Mouse (Mus musculus) embryo, embryonic 9.5 days (tissue): ENCODE results near the gene Tm4sf19.
"Not testable (repeated sequence)": the region's sequence is repeated elsewhere in the genome, so short reads cannot be mapped to it uniquely, and the experiment has no call there.

ENCODE experiments used
- DNase-seq: peaks from one replicate; pipeline ENCODE4 v3.0.0-alpha.2; 2017; ENCODE audit errors: extremely low spot score

The Tm4sf19 gene

DNA sequence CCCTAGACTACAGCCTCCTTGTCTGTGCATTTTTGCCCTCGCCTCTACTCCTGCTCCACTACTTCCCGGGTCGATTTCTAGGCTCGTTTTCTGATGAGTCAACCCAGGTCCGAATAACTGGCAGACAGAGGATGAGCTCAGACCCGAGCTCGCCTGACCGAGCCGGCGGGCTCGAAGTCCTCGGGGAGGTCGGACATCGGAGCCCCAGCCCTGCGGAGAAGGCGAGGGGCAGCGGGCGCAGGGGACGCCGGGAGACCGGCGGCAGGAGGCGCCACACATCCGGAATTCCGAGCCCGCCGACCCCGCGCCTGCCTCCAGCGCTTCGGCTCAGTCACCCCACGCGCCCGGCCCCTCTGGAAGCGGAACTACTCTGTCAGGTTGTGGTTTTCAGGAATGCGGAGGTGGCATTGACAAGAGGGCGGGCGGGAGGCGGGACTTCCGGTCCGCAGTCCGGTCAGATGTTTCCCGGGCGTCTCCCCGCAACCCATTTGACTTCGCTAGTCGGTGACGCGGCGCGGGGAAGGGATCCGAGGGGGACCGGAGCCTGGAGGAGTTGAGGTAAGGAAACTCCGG is 30.3 kb downstream of the Tm4sf19 start, which contains the start of gene Pcyt1a:
TSS of gene Pcyt1a (plus strand) at position 448 of the 573 bp plus-strand sequence.
- DNase-seq: peak; percentile 94

DNA sequence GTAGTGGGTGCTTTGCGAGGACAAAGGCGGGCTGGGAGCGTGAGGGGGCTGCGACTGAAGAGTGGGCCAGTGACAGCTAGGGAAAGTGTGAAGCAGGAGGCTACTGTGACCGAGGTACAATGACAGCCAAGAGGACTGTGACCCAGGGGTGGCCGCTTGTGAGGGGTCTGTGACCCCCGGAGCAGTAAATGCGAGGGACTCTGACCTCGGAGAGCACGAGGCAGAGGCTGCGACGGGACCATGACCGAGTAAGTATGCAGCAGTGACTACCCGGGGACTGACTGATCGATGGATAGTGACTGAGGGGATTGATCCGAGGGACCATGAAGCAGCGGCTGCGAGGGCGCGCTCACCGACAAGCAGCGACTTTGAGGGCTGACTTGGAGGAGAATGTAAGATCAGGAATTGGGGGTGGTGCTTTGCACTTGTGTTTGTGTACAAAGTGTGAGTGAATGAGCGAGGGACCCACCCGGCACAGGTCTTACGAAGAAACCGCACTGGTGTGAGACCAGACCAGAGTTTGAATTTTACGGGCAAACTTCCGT is 30.8 kb downstream of the Tm4sf19 start:
- no peak for DNase-seq

DNA sequence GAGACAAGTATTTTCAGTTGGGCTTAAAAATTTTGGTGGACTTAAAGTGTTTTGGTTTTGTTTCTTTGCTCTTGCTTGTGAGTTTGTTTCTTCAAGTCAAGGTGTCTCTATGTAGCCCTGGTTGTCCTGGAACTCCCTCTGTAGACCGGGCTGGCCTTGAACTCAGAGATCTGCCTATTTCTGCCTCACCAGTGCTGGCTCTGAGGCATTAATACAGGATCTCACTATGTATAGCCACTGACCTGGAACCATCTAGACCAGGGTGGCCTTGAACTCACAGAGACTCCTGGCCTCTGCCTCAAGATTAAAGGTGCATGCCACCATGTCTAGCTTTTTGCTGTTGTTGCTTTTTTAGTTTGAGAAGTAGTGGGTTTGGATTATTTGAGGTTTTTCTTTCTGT is 31.6 kb downstream of the Tm4sf19 start:
- DNase-seq: no peak

DNA sequence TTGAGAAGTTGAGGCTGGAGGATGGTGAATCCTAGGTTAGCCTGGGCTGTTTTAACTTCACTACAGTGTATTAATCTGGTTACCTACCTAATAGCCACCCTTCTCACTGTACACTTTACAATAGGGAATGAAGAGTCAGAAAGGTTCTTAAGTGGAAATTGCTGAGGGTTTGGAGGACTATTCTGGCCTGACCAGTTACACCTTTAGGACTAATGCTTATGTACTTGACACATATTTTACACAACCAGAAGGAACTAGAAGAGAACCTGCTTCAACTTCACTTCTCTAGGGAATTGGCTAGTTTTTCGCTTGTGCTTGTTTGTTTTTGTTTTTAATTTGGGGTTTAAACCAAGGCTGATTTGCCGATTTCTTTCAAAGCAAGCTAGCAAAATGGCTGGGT is 32.8 kb downstream of the Tm4sf19 start:
- no peak for DNase-seq

DNA sequence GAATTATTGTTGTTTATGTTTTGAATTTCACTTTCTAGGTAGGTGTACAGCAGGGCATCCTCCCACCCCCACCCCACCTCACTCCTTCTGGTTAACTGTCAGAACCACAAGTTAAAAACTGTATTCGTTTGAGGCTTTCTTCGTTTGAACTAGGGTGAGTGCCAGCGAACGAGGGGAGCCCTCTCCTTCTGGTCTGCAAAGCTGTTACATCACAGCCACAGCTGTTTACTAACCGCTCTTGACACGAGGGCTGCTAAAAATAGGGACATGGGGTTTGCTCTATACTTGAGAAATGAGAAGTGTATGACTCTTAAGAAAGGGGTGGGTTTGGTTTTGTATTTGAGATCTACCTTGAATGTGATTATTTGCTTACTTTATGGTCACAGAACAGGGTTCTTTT is 33.8 kb downstream of the Tm4sf19 start:
- no peak for DNase-seq

DNA sequence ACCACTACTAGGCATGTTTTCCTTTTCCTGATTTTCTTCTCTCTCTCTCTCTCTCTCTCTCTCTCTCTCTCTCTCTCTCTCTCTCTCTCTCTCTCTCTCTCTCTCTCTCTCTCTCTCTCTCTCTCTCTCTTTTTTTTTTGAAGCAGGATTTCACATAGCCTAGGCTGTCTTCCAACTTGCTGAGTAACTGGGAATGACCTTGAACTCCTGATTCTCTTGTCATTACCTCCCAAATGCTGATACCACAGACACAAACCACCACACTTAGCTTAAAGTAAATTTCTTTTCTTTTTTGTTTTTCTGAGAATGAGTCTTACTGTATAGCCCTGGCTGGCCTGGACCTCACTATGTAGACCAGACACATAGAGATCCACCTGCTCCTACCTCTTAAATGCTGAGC is 34.4 kb downstream of the Tm4sf19 start:
- no peak for DNase-seq

DNA sequence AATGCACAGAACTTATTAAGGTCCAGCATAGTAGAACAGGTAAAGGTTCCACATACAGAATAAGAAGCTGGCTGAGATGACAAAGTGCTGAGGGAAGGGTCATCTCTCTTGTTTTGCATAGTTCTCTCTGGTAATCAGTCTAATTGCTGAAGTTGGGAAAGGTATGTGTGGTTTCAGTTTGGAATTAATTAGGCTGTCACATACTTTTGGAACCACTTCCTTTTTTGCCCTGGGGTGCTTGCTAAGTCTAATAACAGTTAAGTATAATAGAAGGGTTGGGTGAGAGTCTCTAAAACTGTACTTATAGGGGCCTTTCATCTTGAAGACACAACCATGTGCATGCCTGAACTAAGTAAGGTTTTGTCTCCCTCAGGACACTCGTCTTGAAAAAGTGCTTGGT is 36.4 kb downstream of the Tm4sf19 start:
- no peak for DNase-seq

DNA sequence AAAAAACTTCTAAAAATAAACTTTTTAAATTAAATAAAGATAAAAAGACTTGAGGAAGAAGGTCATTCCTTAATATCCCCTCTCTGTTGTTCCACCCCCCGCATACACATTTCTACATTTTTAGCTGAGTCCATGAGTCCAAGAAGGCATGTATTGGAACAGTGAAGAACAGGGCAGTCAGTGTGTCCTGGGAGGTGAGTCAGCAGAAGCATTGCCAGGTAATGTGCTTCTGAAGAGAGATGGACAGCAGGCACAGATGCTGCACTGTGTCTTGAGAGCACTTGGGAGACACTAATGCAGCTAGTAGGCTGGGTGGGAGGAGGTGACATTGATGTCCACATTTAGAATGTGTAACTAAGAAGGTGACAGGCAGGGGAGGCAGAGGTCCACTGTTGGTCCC is 37.0 kb downstream of the Tm4sf19 start:
- DNase-seq: no peak

DNA sequence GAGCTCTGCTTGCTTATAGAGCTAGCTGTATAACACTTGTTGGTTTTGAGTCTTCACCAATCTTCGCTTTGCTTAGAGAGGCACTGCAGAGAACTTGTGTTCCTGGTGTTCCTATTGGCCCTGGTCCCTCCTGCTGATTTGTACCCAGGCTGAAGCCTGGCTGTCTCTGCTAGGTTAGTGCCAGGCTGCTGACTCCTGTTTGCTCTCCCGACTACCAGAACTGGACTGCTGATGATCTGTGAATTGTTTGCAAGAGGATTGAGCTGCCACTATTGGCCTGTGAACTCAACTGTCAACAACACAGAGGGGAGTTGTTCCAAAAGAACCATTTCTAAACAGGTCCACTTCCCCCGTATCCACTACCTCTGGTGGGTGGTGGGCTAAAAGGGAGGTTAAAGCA is 41.1 kb downstream of the Tm4sf19 start:
- DNase-seq: no peak

DNA sequence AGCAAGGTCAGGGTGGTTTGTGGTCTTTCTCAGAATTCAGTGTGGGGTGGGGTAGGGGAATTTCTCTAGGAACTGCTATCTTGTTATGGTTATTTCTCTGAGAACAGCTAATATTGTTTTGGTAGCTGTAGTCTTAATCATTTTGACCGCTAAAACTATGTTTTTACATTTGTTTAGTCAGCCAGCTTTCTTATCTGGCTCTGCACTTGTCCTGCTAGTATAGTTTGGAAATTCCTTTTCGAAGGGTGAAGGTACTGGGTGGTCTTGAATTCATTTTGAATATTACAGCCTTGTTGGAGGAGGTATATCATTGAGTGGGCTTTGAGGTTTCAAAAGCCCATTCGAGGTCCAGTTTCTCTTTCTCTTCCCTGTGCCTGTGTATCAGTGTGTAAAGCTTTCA is 44.3 kb downstream of the Tm4sf19 start:
- not testable (repeated sequence) for DNase-seq

DNA sequence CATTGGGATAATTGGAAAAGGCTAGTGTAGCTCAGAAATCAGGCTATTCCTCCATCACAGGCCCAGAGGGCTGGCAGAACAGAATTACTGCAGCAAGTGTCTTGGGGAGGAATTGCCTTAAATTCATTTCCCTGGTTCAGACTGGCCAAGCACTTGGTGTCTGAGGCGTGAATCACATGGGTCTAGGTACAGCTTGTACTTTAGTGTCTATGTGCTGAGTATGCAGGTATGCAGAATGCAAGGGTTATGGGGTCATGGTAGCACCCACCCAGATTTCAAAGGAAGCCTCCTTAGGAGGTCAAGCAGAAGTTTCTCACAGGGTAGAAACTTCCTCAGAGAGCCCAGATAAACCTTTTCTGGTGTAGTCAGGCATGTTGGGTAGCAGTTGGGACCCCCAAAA is 45.3 kb downstream of the Tm4sf19 start:
- no peak for DNase-seq

DNA sequence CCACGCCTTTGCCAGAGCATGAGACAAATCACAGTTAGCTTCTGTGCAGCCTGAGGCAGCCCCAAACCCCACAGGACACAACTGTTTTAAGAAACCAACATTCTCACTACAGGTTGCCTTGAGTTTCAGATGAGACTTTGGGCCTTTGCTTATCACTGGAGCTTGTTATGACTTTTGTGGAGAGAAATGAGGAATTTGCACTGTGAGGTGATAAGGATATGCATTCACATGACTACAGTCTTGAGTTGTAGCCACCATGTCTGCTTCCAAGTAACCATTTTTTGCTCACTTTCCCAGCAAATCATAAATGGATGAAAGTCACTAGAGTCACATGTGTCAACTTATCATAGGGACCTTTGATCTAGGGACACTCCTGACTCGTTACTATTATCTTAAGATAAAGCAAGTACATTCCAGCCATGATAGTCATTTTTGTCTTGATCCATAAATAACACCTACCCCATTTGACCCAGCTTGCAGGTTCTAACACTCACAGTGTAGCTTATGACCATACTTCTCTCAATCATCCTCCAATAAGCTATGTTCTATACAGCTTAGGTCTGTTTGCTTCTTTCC is 46.3 kb downstream of the Tm4sf19 start:
- no peak for DNase-seq

DNA sequence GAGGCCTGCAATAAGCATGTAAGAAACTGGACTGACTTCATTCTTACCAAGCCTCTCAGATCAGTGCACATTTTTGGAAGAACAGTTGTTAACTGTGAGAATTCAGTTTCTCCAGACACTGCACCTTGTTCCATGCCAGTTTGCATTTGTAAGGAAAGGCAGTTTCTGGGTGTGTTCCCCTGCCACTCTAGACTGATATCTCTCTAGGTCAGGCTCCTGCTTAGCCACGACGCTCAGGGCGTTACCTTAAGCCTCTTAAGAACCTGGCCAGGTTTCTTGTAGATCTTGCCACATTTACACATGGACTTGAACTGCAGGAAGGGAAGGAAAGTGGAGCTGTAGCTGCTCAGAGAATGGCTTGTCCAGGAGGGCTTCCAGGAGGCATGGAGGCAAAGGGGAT is 49.4 kb downstream of the Tm4sf19 start:
- no peak for DNase-seq

DNA sequence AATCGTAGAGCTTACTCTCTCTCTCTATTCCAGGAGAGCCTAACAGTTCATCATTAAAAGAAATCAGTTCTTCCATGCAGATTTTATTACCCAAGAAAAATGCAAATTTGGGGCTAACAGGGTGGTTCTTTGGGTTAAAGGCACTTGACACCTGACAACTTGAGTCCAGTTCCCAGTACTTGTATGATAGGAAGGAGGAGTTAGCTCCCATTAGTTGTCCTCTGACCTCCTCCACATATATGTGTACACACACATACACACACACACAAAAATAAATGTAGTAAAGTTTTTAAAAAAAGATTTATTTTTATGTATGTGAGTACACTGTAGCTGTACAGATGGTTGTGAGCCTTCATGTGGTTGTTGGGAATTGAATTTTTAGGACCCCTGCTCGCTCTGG is 49.8 kb downstream of the Tm4sf19 start:
- no peak for DNase-seq

DNA sequence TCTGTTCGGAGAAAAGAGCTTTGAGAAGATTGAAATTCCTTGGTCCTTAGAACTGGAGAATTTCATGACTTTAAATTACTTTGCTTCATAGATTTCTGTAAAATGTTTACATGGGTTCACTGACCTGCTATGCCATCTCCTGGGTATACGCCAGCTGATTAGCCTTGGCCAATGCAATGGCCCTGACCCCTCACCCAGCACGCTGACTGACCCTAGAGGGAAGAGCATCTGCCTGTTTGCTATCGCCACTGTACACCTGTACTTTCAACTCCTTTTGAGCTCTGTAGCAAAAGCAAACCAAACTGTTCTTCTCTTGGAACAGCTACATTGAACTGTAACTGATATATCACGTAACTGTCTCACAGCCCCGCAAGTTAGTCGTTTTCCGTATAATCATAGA is 52.8 kb downstream of the Tm4sf19 start:
- no peak for DNase-seq

DNA sequence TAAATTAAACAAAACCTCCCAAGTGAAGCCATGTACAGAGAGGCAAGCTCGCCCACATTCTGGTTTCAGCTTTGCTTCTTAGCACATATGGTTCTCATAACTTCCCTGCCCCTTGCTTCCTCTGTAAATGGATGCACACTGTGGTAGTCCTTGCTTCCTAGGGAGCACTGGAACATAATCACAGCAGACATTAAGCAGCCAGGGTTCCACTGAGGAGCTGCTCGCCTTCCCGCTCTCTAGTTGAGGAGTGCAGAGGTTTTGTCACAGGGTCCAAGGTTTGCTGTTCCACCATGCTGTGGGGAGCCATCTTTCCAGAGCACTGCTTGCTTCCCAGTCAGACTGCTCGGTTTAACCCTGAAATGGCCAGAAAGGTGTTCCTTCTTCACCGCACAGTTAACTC is 54.3 kb downstream of the Tm4sf19 start:
- no peak for DNase-seq

DNA sequence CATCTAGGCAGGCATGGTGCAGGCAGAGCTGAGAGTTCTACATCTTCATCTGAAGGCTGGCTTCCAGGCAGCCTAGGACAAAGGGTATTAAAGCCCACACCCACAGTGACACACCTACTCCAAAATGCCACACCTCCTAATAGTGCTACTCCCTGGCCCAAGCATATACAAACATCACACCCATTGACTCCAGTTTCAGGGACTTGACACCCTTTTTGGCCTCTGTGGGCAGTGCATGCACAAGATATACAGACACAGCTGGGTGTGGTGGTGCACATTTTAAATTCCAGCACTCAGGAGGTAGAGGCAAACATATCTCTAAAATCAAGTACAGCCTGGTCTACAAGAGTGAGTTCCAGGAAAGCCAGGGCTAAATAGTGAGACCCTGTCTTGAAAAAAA is 55.8 kb downstream of the Tm4sf19 start:
- DNase-seq: no peak

DNA sequence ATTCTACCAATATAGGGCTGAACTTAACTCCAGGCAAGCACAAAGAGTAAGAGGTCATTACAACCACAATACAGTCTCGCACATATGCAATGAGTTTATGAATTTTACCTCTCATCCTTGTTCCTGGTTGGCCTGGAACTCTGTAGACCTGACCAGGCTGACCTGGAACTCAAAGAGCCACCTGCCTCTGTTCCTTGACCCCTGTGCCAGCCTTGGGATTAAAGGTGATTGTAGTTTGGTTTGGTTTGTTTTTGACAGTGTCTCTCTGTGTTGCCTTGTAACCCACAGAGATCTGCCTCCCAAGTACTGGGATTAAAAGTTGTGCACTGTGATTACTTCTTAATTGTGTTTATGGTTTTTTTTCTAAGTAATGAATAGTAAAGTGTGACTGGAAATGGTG is 56.5 kb downstream of the Tm4sf19 start:
- no peak for DNase-seq
